Mouse (Mus musculus) cerebellum, postnatal 25 days (tissue): Measurements from ENCODE around the gene Ghrhr.

Experiments
- DNase-seq, 2 experiments: peaks; one replicate each; pipeline ENCODE4 v3.0.0; 2021; ENCODE audit warnings: mixed read lengths in 2 of 2

Gene Ghrhr

DNA sequence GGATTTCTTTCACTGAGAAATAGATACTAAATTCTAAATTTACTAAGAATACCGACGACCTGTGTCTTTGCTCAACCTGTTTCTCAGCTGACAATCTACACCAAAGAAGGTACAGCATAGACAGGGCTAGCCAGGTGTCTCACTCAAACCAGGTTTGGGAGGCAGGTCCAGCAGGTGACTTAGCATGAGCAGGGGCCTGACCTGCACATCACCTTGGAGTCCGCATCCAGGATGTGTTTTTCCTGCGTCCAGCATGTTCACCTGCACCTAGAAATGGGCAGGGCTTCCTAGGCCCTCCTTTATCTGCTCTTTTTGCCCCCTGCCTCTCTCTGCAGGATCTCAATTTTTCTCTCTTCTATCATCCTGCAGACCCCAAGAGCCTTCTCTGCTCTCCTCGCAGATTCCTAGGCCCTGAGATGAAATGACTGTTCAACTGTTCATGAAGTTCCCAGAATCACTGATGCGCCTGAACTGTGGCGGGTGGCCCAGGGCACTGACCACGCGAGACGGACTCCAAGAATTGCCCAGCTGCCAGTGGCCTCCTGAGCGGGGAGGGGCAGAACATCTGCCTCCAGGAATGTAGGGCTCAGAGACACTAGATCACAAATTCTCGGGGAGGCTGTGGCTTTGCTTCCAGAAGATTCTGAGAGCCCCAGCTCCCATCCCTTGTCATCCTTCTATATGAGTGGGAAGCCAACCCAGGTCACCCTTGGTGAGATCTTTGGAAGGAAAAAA is 22.2 kb upstream of the Ghrhr start:
- DNase-seq = no peak

DNA sequence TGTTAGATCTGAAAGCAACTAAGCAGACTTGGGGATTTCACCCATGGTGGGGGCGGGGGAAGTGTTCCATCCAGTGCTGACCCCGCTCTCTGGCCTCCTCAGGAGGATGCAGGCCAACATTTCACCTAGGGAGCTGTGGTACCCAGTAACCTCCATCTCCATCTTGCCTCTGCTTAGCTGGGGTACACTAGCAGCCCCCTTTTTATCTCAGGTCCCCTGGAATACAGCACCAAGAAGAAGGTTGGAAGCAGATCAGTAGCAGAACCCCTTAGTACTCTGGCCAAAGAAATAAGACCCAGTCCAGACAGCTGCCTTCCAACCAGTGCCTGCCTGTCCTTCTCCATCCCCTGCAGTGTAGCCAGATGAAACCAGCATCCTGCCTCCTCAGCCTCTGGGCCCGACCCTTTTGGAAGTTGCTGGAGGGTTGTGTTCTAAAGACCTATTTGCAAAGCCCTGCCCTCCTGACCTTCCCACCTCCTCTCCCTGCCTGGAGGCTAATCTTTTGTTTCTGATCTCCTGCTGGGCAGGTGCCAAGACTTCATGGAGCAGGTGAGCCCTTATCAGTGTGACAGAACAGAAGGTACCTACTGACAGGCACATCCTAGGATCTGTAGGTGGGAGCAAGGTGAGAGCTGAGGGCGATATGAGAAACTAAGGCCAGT is 21.5 kb upstream of the Ghrhr start:
- no peak for DNase-seq

- DNase-seq = no peak
Observed at GRCm38 (mm10) chr6:55355575-55355974, 20.5 kb upstream of the Ghrhr start.

DNA sequence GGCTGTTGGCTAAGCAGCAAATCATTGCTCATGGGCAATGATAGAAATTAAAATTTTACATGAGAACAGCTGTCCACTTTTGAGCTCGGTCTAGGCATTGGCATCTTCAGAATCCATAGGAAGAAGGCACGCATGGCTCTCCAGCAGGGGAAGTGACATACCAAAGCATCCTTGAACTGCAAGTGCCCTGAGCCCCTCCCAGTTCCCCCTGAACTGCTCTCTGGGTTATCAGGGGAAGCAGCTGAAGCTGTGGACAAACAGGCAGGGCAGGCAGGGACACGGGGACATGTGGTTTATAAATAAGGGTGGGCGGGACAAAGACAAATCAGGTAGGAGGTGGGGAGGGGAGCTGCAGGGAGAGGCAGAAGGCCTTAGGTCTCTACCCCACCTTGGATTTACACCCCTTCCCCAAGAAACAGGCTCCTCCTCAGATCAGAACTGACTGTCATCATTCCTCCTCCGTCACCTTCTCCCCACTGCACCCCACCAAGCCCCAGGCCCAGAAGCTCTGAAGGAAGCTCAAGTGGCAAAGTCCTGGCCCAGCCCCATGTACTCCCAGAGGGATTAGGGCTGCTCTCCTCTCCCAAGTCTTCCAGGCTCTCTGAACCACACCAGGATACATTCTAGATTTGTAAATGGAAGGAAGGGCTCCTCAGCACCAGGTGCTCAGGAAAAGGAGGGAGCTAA is 19.9 kb upstream of the Ghrhr start:
- no peak for DNase-seq

- DNase-seq = no peak
Observed at GRCm38 (mm10) chr6:55356976-55357635, 19.0 kb upstream of the Ghrhr start.

GRCm38 (mm10) chr6:55357636-55358031 is 18.5 kb upstream of the Ghrhr start:
- DNase-seq = no peak

GRCm38 (mm10) chr6:55358731-55359143 is 17.4 kb upstream of the Ghrhr start:
- peak in 1 of 2 experiments; percentile 22 for DNase-seq

- DNase-seq = no peak
Observed at GRCm38 (mm10) chr6:55362663-55363062, 13.4 kb upstream of the Ghrhr start.

GRCm38 (mm10) chr6:55367126-55367525 is 9.0 kb upstream of the Ghrhr start:
- no peak for DNase-seq

DNA sequence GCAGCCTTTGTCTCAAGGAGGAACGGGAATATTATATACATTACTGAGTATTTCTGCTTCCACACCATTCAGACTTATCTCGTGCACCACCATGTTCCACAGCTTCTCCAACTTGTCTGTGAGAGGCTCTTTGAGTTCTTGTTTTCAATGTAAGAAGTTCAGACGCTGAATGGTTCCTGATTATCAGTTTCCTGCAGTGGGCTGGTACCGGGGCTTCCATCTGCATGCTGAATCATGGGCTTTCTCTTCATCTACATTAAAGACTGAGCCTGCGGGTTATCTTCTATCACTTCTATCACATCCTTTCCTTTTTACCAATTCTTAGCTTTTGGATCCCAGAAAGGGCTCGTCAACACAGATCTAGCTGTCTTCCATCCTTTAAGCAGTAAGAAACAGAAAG is 5.3 kb upstream of the Ghrhr start:
- DNase-seq = no peak

GRCm38 (mm10) chr6:55376511-55376910 is 416 bp downstream of the Ghrhr start:
- no peak for DNase-seq

- no peak for DNase-seq
Observed at GRCm38 (mm10) chr6:55377461-55377860, 1.4 kb downstream of the Ghrhr start.

DNA sequence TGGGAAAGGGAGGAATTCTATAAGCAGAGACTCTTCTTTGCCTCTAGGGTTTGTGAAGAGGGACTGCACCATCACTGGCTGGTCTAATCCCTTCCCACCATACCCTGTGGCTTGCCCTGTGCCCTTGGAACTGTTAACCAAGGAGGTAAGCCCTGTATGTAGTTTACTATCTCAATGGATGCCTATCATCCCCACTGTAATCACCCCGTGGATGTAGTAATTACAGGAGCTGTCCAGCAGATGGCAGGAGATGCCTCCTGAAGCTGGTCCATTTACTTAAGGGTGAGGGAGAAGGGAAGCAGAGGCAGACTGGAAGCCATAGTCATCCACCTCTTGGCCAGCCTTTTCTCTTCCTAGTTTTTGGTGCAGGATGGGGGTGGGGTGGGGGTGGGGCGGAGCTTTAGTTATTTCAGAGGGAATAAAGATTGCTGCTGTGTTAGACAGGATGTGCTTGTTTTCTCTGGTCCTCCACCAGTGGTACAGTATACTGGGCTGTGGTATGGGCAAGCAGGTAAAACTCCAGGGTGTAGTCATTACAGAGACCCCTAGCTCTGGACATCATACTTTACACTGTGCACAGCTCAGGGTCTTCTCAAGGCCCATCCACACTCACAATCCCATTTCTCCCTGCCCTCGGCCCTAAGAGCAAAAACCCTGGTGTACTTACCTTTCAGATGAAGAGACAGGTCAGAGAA is 3.7 kb downstream of the Ghrhr start:
- DNase-seq = peak; percentile 53 to 71

DNA sequence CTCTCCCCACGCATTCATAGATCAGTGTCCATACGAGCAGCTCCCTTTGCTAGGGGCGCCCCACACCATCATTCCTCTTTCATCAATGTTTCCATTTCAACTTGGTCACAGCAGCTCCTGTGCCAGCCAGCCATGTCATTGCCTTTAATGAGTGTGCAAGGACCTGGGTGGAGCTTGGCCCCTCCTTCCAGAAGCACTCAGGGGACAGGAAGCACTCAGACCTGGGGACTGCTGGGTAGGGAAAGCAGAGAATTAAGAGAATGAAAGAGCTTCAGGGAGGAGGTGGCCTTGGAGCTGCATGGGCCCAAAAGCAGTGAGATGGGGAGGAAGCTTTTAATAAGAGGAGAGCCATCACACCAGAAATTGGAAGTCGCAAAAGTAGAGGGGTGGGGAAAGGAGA is 5.9 kb downstream of the Ghrhr start:
- no peak for DNase-seq

GRCm38 (mm10) chr6:55383897-55384296 is 7.8 kb downstream of the Ghrhr start:
- peak; percentile 66 to 83 for DNase-seq

DNA sequence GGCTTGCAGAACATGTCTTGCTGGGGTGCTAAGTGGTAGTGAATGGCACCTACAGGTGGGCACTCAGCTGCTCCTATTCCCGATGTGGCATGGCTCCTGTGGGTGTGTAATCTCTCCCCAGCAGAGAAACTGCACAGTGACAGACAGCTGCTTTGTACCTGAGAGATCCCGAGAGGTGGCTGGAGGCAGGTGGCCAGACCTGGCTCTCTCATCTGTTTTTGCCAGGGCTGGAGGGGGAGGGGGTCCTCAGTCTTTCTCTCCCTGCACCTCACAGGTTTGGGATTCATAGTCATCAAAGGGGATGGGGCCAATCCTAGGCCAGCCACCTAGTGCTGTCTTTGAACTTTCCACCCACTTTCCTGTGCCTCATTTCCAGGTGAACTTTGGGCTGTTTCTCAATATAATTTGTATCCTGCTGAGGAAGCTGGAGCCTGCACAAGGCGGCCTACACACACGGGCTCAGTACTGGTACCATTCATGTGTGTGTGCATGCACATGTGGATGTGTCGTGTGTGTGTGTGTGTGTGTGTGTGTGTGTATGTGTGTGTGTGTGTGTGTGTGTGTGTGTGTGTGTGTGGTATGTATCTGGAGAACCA is 8.4 kb downstream of the Ghrhr start:
- DNase-seq = no peak

- DNase-seq = no peak
Observed at GRCm38 (mm10) chr6:55388546-55389169, 12.6 kb downstream of the Ghrhr start.

- no peak for DNase-seq
Observed at GRCm38 (mm10) chr6:55389321-55389720, 13.2 kb downstream of the Ghrhr start.

DNA sequence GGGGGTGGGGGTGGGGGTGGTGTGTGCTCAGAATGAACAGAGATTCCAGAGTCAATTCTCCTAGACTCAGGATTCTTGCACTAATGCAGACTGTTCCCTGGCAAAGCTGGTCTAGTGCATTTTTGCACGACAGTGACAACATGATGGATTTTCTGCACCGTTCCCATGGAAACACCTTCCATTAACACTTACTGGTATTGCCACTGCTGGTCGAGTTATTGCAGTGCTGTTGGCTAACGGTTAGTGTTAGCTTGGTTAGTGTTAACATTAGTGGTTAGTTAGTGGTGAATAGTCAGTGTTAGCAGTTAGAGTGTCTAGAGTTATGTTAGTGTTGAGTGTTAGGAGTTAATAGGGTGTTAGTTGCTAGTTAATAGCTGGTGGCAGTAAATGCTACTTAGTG is 15.7 kb downstream of the Ghrhr start:
- no peak for DNase-seq

DNA sequence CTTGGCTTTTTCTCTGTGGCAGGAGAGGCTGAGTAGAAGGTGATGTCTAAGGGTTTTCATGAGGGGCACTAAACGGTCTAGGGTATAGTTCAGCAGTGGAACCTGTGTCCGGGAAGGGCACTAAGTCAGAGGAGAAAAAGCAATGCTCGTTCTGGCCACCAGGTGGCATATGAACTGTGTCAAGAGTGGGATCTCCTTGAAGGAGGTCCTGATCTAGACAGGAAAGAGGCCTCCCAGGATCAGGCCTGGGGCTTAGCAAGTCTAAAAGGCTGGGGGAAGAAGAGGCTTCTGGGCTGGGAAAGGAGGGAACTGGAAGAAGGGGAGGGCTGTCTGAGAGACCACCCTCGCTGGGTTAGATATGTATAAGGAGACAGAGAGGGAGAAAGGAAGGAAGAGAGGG is 16.4 kb downstream of the Ghrhr start:
- peak; percentile 89 to 94 for DNase-seq

- peak; percentile 83 to 85 for DNase-seq
Observed at GRCm38 (mm10) chr6:55394854-55395253, 18.8 kb downstream of the Ghrhr start.

- peak; percentile 53 to 59 for DNase-seq
Observed at GRCm38 (mm10) chr6:55396176-55396575, 20.1 kb downstream of the Ghrhr start.
